Mouse (Mus musculus) urinary bladder, adult 18-20 months (tissue): Measurements from ENCODE around the gene Wdfy4.

ENCODE experiments used
- DNase-seq, 2 experiments: peaks; one replicate each; pipeline ENCODE4 v3.0.0; 2022; ENCODE audit warnings: low spot score in 2 of 2, mixed read lengths in 2 of 2

Wdfy4 gene

DNA sequence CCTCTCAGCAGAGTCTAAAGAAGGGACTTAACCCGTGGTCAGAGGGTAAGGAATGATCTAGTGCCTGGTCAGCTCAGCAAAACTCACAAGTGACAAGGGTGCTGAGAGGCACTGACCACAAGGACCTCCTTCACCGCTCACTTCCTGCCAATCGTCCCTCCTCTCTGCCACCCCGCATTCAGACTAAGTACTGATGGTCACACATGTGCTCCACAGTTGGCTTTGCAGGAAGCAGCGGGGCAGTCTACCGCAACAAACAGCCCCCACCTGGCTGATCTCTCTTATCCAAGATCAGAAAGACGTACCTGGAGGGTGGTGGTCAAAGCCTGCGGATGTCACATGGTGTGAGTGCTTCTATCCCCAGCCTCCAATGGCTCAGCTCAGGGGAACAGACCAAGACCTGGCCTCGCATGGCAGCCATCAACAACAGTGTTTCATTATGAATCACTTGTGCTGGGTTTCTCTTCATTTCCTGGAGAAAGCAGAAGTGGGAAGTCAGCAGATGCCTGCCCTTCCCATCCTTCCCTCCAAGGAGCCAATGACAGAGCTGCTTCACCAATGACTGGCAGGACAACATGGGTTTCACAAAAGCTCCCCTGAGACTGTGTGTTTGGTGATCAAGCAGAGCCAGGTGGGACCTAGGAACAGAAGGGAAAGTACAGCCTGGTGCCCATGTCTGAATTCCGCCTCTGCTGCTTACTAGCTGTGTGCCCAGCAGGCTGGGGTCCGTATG lies at the start of gene Wdfy4:
Gene Wdfy4 (minus strand): TSS at position 441 of the 733 bp plus-strand sequence.
- DNase-seq = peak in 1 of 2 experiments; percentile 6

DNA sequence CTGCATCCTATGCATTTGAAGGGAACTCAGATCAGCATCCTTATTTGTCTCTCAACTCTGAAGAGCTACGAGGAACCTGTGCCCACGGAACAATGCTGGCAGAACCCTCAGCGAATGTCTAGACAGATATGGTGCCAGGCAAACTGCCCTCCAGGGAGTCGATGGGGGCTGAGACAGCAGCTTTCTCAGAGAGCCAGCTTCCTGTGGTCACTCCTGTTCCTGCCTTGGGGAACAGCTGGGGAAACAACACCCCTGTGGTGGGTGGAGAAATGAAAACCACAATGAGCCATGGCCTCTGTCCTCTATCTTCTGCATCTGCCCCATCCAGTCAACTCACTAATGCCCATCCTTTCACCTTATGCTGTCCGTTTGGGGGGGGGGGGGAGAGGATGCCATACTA lies 46.7 kb upstream of the Wdfy4 start:
- DNase-seq = no peak

DNA sequence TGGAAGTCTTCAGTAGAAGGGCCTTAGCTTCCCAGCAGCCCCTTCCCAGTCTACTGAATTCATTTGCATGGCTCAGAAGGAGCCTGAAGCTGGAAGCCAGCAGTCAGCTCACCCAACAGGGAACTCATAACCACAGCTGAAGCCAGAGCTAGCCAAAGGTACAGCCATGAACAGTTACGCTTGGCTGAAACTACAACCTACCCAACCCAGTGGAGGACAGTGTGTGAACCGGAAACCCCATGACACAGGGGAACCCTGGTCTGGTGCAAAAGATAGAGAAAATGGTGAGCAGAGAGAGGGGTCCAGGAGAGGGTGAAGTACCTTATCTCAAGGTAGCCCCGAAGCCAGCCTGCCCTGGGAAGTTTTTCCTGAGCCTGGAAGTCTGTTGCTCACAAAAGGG lies 46.0 kb upstream of the Wdfy4 start:
- no peak for DNase-seq

DNA sequence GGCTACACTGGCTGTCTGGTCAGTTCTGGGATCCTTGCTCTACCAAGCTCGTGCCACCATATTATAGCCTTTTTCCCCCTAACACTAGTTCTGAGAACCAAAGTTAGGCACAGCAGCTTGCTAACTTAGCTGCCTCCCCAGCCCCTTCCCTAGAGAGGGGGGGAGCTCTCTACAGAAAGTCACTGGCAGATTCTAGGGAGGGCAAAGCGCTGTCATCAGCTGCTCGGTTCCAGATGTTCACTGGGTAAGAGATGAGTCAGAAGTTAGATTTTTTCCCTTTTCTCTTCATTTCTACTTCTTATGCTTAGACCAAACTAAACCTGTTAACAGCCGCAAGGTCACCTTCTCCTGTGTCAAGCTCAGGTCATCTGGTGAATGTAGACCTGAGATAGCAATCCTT lies 45.4 kb upstream of the Wdfy4 start:
- no peak for DNase-seq

DNA sequence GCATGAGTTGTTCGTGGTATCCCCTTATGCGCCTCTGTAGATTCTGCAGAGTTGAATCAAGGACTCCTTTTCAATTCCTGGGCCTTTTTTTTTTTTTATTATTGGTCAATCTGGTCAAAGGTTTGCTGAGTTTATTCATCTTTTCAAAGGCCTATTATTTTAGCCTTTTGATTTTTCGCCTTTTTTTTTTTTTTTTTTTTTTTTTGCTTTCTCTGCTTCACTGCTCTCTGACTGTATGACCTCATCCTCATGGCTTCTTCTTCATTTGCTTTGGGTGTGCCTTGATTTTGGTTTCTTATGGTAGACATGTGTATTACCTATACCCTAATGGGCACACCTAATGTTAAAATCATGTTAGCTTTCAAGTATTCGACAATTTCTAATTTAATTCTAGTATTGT lies 39.9 kb upstream of the Wdfy4 start:
- no peak for DNase-seq

DNA sequence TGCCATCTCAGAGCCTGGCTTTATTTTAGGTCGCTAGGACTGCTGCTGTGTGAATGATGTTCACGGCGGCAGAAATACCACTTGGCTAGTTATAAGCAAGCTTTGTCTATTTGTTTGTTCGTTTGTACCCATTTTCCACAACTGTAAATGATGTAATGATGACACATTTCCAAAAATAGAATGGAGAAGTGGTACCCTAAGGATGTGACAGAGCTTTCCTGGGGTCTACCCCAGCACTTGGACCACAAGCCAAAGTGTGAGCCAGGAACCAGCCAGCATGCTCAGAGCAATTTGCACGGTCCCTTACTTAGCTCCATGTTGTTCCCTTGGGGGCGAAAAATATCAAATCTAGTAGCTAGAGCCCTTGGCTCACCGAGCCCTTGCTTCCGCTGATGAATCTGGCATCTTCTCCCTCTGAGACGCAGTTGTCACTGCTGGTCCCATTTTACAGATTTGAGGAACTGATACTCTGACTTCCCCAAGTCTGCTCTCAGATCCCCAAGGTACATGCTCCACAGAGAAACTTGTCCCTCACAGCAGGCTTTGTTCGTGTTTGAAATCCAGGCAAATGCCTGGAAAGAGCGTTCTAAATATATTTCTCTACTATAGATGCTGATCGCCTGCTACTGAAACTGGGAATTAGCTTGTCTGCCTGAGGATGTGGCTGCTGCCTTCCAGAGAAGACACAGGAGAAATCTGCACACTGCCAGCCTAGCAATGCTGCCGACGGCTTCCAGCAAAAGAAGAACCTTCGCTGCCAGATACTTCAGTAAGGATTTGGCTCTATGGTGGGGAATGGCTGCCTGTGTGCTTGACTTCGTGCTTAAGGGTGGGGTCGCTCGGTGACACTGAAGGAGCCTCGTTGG lies 31.3 kb upstream of the Wdfy4 start:
- DNase-seq = no peak

DNA sequence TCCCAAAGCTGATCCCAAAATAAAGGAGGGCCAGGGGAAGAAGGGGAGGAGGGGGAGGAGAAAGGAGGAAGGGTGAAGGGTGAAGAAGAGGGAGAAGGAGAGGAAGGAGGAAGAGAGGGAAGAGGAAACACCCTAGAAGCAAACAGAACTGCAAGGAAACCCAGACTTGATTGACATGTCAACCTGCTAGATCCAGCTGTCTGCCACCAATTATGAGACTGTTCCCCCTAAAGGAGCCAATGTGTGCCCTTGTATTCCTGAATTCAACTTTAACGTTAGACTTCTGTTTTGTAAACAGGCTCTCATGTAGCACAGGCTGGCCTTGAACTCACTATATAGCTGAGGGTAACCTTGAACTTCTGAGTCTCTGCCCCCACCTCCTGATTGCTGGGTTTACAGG lies 29.9 kb upstream of the Wdfy4 start:
- DNase-seq = no peak

DNA sequence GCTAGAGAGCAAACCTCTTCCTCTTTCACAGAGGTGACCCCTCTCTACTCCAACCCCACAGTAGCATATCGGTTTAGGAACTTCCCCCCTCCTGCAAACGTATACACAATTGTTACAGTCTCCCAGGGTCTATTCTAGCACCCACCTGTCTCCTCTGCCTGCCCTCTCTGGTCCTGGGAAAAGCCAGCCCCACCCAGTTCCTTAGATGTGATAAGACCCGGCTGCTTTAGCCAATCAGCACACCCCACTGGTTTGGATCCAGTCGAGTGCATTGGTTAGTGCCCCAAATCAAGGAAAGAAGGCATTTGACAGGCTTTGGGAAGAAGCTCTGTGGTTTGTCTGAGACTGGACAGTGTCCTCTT lies 29.4 kb upstream of the Wdfy4 start:
- no peak for DNase-seq

DNA sequence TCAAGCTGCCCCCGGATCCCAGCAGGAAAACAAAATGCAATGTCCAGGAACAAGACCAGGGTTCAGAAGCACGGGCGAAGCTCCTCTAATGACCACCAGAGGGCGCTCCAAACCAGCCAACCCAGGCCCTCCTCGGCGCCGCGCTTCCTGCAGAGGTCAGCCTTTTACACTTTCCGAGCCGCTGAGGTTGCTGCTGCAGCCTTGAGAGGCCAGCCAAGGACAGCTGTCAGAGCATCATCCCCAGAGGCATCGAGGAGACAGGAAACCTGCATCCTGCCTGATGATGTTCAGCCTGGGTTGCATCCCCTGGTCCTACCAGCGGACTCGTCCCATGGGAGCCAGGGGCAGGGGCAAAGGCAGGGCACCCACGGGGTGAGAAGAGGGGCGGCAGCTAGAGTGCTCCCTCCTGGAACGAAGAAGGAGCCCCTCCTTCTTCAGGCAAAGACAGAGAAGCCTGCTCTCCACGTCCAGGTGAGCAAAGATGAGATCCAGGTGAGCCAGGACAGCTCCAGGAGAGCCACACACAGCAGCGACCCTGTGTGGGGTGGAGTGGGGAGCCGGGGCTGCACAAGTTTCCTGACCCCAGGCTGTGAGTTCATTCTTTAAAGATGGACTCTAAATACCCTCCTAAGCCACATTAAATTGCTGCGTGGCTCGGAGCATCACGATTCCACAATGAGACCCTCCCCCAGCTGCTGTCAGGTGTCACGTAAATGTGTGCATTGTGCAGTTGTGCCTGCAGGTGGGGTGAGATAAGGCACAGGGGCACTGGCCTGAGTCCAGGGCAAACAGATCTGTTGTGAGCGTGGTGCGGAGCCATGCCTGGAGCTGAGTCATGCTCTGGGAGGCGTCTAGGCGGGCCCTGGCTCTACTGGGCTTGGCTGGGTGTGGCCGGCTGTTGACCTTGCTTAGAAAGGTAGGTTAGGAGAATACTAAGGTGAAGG lies 28.8 kb upstream of the Wdfy4 start, which contains the start of gene Arhgap22:
Gene Arhgap22 (plus strand): TSS at position 204 of the 944 bp plus-strand sequence.
- DNase-seq = peak; percentile 70 to 79

DNA sequence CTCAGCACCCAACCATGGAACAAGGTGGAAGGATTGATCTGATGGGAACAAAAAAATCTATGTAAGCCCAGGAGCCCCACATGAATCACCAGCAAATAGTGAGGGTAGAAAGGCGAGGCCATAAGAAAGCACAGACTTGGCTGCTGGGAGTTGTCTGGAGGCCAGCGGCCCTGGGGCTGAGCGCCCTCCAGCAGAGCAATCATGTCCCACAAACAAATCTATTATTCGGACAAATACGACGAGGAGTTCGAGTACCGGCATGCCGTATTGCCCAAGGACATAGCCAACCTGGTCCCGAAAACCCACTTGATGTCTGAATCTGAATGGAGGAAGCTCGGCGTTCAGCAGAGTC lies 27.6 kb upstream of the Wdfy4 start:
- DNase-seq = no peak

DNA sequence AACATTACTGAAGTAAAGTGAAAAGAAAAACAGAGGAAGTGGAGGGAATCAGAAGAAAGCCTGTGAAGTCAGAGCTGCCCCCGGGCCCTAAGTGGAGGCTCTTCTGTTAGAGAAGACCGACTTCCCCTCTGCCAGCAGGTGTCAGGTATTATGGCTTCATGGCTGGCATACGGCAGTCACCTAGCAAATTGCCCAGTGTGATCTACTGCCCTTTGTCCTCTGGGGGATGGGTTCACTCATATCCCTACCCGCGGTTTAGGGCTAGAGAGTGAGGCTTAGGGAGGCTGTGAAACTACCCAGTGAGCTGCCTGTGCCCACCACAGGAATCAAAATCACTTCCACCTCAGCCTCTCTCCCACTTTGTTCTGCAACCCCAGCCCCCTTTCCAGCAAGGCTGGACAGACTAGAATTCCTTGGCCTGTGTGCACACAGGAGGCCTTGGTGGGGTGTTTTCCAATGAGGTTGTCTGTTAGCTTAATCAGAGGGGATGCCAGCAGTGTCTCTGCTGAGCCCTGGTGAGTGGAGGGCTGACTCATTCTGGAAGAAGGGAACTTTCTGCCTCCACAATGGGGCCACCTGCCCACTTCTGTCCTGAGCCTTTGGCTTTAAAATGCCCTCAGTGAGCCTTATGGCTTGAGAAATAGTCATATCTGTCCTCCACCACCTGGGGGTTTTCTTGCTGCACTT lies 27.1 kb upstream of the Wdfy4 start:
- no peak for DNase-seq

DNA sequence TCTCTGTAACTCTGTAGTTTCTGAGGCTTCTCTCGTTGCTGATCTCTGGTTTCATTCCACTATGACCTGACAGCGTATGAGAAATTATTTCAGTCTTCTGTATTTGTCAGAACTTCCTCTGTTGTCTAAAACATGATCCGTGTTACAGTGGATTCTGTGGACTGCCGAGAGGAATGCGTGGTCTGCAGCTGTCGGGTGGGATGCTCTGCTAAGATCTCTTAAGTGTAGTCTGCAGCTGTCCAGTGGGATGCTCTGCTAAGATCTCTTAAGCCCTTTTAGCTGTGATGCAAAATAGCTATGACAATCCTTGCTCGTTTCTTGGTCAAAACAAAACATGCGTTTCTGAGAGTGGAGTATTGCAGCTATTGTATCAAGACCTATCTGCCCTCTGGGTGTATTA lies 25.5 kb upstream of the Wdfy4 start:
- DNase-seq = no peak

DNA sequence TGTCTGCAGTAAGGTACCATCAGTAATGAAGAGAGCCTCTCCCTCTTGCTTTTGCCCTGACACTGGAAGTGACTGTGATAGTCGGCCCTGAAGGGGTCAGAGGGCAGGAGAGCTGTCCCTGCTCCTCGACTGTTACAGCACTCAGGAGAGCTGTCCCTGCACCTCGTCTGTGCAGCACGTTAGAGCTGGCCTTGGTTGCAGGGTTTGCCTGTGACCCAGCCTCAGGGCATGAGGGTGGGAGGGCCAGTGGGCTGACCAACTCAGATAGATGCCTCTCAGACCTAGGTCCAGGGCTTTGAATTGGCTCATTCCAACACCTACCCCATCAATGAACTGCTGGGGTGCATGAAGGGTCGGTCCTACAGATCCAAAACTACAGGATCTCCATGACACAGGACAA lies 23.0 kb upstream of the Wdfy4 start:
- DNase-seq = no peak

DNA sequence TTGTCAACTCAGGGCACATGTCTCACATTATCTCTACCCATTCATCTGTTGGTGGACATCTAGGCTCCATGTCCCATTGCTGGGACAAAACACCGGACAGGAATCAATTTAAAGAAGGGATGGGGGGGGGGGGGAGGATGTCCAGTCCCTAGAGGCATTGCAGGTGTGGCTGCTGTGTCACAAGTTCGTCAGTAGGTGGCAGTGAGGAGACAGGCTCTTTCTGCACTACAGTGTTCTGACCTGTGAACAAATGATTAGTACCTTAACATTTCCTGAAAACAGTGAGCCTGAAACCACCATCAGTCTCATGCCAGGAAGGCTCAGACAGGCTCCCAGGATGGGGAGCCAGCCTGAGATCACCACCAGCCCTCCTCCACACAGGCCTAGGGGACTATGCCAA lies 21.7 kb upstream of the Wdfy4 start:
- no peak for DNase-seq

DNA sequence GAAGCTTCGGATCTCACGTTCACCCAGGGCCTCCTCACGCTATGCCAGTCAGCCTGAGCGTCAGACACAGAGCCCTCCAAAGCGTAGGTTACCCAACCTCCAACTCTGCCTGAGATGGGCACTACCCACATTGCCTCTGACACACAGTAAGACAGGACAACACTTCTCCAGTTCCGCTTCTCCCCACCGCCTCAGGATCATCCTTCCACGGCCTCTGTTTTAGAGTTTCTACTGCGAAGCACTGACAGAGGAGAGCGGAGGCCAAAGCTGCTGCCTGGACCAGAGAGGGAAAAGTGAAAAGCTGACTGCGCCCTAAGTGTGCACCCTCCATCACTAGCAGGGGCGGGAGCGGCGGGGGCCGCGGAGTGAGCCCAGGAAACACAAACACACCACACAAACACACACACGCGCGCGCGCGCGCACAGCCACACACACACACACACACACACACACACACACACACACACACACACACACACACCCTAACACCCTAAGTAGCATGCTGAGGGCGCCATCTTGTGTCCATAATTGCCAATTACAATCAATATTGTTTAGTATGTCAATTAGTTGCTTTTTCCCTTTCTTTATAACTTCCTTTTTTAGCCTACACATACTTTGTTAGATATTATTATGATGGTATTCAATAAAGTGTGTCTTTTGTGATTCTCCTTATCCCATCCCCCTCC lies 20.1 kb upstream of the Wdfy4 start:
- DNase-seq = no peak

DNA sequence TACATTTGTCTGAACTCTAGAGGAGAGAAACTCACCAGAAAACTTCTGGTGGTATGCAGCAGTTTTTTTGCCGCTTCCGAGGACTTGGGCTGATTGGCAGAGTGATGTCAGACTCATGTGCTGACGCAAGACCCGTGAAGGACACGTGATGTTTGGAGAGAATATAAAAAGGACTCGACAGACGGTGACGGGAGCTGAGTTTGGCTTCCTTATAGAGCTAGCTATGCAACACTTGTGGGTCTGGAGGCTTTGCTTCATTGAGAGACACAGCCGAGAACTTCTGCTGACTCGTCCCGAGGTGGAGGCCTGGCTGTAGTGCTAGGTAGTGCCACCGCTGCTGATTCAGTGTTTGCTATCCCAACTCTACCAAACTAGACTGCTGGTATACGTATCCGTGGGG lies 18.5 kb upstream of the Wdfy4 start:
- DNase-seq = no peak

DNA sequence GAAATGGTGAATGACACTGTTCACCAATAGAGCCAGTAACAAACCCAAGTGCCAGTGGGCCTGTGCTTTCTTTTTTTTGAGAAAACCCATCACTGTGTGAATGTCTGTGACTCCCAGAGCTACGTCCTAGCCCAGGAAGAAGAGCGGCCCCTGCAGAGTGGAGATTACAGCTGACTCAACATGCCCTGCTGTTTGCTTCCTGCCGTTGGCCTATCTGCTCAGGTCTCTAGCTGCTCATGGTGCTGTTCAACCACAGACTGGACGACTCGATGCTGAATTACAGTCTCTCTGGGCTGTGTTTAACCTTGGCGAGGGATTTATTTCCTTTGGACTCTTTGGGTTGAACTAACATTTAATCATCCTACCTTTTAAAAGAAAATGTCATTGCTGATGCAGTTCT lies 17.6 kb upstream of the Wdfy4 start:
- DNase-seq = no peak

DNA sequence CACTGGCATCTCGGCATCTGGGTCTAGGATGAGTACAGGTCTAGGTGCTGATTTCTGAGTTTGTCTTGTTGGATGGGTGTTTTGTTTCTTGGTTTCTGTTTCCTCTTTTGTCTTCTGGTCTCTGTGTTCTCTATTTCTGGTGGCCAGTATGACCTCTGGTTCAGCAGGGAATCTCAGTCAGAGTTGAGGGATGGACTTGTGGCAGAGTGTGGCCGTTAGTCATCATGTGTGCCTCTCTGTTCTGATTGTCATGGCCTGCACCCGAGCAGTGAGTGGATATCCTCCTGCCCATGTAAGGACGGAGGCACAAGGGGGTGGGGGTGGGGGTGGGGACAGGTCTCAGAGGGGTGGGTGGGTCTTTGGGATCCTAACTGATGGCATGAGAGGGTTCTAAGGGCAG lies 16.9 kb upstream of the Wdfy4 start:
- no peak for DNase-seq

DNA sequence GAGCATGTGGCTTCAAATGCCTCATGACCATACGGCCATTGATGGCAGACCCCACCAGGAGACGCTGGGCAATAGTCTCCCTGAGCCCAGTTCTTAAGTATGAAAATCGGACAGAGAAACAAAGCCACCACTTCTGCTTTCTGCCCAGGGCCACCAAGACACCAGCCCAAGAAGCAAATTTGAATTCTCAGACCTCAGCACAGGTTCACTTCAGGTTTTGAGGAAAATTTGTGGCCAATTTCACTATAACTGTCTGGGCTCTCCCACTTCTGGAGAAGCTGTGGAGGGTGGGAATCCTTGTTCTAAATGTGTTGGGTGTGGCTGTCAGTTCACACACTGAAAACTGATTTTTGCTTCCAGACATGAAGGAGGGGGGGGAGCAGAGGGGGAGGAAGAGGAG lies 8.9 kb upstream of the Wdfy4 start:
- DNase-seq = no peak

DNA sequence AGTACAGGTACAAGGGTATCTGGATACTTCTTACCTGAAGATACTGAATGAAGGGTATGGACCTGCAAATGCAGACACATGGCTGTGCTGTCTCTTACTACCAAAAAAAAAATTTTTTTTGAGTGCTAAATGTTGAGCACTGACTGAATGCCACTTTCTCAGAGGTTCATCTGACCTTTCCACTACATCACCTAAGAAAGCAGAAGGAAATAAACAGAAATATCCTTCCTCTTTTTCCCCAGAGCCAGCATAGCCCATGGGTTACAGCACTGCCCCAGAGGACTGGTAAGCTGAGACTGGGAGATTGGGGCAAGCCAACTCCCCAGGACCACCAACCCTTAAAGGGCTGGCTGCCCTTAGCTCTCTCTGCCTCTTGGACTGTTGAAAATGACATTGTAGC lies 8.5 kb upstream of the Wdfy4 start:
- DNase-seq = no peak

DNA sequence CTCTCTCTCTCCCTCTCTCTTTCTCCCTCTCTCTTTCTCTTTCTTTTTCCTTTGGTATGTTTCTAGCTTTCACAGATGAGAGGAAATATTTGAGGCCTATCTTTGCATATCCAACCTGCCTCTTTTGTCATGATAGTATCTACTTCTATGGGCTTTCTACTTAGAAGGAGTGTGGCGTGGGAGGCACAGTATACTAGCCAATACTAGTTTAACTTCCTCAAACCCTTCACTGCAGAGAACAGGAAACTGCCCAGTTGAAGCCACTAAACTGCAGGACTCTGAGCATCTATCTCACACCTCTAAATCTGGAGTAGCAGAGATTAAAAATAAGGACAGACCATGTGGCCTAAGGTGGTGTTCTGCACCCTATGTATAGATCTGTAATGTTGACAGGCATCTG lies 5.3 kb upstream of the Wdfy4 start:
- no peak for DNase-seq
